Mouse (Mus musculus) embryo, embryonic 11 days (tissue): ENCODE results near the gene Olfr1368.
"Not testable (repeated sequence)": the region's sequence is repeated elsewhere in the genome, so short reads cannot be mapped to it uniquely, and the experiment has no call there.

Experiments
- DNase-seq: peaks from one replicate; pipeline ENCODE4 v3.0.0-alpha.2; 2015

Gene Olfr1368

GRCm38 (mm10) chr13:21166936-21167909 is 21.6 kb upstream of the Olfr1368 start:
- peak; percentile 87 for DNase-seq

DNA sequence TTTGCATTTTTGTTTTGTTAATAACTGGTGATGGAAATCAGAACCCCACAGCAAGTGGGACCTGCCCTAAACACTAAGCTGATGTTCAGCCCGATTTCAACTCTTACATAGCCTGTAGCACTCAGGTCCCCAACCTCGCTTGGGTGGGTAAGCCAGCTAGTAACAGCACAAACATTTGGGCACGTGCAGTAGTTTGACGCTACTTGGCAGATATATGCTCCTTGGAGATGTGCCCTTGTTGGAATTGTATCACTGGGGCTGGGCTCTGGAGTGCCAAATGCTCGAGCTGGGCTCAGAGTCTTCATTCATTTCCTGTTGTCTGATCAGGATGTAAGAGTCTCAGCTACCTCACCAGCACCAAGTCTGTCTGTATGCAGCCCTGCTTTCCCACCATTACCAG is 16.9 kb upstream of the Olfr1368 start:
- DNase-seq: no peak

GRCm38 (mm10) chr13:21161591-21161990 is 15.9 kb upstream of the Olfr1368 start:
- no peak for DNase-seq

GRCm38 (mm10) chr13:21160657-21161590 is 15.3 kb upstream of the Olfr1368 start:
- DNase-seq: peak; percentile 91

DNA sequence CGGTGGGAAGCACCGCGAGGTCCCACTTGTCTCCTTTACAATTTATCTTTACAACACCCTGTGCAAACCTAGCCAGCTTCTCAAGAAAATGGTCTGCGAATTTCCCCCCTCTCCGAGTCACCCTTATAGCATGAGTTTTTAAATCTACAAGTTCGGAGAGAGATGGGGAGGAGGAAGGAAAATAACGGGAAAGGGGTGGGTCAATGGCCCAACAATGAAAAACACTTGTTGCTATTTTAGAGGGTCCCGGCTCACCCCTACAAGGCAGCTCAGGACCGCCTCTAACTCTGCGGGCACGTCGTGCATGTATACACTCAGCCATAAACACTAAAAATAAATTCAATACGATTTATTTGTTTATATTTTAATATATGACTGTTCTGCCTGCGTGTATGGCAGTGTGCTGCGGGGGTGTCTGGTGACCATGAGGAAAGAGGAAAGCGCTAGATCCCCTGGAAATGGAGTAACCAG is 14.4 kb upstream of the Olfr1368 start:
- no peak for DNase-seq

GRCm38 (mm10) chr13:21159475-21159819 is 13.8 kb upstream of the Olfr1368 start:
- DNase-seq: no peak

DNA sequence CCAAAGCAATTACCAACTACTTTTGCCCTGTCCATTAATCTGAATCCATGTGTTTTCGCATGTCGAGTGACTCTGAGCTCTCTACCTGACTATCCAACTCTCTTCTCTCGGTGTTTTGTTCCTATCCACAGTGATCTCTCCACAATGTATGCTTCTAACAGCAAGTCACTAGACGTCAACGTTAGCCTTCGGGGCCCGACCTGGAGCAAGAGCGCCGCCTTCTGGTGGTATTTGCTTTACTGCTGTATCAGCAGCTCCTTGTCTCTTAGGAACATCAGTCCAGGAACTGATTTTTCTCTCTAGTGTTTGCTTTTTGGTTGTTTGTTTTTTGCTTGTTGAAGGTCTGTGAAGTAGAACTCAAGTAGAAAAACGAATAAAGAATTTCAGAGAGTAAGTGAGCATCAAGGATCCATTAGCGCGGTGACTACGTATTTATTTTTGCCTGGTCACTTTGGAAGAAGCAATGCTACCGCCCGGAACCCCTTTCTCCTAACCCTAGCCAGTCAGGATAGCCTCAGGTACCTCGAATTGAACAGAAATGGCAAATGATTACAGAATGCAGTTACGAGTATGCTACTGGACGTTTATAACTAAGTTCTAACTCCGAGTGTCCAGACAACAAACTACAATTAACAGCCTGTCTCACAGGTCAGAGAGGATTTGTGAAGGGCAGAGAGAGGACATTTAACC is 13.3 kb upstream of the Olfr1368 start:
- DNase-seq: peak; percentile 90

GRCm38 (mm10) chr13:21158071-21158470 is 12.4 kb upstream of the Olfr1368 start:
- DNase-seq: no peak

GRCm38 (mm10) chr13:21155888-21156287 is 10.2 kb upstream of the Olfr1368 start:
- DNase-seq: no peak

DNA sequence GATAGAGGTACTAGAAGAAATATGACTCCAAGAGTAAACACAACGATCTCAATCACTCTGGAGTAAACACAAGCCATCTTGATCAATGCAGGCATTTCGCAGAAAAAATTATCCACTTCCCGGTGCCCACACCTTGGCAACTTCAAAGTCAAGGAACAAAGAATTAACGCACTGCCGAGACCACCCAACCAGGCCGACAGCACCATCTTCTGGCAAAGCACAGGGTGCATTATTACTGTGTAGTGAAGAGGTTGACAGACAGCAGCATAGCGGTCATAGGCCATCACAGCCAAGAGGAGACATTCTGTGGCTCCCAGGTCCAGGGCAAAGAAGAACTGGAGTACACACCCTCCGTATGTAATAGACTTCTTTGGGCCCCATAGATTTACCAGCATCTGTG is 3.2 kb downstream of the Olfr1368 start:
- peak; percentile 13 for DNase-seq

DNA sequence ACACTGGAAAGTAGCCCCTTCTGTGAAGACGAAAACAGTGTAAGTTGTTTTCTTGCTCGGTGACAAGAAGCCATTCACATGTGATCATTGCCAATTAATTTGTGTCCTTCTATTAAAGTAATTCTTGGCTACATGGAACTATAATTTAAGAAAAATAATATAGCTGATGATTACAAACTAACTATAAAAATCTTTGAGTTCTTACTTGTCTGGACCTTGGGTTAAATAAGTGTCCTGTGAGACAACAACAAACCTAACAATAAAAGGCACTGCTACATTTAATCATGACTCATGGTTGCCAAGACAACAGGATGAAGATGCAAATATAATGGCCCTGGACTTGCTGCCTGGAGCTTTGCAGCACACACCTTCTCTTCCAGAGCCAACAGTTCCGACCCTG is 16.3 kb downstream of the Olfr1368 start, which contains the start of gene Olfr263:
Olfr263 (plus strand) TSS at position 301 of the 400 bp plus-strand sequence.
- not testable (repeated sequence) for DNase-seq

DNA sequence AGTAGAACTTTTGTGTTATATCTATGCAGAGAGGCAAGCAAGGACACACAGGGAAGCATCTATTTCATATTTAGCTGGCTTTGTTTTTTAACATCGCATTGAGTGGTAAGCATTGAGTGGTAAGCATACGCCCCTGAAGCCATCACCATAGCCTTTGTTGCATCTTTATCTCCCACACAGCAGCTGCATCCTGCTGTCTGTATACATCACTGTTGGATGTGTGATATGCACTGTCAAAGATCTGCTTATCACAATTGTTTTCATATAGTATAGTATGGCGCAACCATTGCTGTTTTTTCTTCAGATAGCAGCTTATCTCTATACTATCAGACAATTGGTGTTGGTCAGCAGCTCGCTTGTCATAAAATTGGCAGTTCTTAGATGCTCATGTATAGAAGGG is 31.5 kb downstream of the Olfr1368 start:
- no peak for DNase-seq

DNA sequence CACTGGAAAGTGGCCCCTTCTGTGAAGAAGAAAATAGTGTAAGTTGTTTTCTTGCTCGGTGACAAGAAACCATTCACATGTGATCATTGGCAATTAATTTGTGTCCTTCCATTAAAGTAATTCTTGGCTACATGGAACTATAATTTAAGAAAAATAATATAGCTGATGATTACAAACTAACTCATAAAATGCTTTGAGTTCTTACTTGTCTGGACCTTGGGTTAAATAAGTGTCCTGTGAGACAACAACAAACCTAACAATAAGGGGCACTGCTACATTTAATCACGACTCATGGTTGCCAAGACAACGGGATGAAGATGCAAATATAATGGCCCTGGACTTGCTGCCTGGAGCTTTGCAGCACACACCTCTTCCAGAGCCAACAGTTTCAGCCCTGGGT is 34.5 kb downstream of the Olfr1368 start, which contains the start of gene Olfr1369-ps1:
Olfr1369-ps1 (plus strand) TSS at position 301 of the 400 bp plus-strand sequence.
- DNase-seq: not testable (repeated sequence)

DNA sequence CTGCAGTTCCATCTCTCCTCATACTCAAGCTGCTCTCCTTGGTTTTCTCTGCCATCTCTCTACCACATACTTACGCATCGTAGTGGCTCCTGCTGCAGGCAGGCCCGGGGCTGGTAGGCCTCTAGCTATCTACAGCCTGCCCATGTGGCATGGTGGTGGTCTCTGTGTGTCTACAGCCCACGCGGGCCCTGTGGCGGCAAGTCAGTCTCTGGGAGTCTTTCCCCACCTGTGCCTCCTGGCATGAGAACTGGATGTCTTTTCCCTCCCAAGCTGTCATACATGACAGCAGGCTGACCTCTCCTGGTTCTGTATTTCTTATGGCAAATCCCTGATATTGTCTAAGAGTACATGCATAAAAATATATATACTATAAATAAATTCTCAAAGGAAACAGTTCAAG is 35.2 kb downstream of the Olfr1368 start:
- DNase-seq: no peak

DNA sequence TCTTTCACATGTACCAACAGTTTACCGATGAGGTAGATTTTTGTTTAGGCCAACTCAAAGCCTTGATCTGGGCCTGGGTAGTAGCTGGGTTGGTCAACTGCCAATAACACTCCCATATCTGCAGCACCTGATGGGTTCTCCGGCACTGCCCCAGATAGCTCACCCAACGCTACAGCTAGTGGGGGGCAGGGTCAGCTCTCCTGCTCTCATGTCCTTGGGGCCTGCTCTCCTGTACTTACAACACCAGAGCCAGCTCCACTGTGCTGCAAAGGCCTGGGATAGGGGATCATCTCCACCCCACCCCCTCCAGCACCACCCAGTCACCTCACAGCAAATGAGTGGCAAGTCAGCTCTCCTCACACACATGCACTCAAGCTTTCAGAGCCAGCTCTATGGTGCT is 35.9 kb downstream of the Olfr1368 start:
- no peak for DNase-seq
